Comparison of ENCODE assay signal across 8 mouse cellular contexts in the genomic region with DNA sequence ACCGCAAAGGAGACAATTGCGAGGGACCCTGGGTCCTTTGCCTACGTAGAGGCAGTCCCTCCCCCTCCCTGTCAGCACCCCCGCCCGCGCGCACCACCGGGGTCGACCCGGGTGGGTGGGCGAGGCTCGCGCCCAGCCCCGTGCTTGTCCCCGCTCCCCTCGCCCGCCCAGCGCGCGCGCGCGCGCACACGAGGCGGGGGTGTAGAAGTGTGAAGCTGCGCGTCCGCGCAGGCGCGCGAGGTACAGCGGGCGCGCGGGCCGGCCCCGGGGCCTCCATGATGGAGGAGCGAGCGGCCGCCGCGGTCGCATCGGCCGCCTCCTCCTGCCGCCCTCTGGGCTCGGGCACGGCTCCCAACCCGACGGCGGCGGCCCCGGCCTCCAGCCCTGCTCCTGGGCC. TPM values are rescaled to one million over a fixed set of nuclear protein-coding genes. Genes with fewer than 3 reads are reported as not detected.
DNase-seq lines count a peak whose midpoint lies in the region; ATAC-seq and TF ChIP-seq lines count a peak whose summit lies in the region.

No protein-coding gene starts in this region.

- no peak for TF ChIP-seq CTCF in E14TG2a.4 (conservative IDR thresholded peaks at IDR 0.05; ENCODE audit: low read length)

- peak overlapping the region; percentile 89 for H3K27ac ChIP-seq in brown adipose tissue, adult 24 weeks (replicated peaks; ENCODE audit: low read depth, low read length)
- H3K27ac ChIP-seq in heart, embryonic 13.5 days (replicated peaks), result peak overlapping the region; percentile 96
- peak overlapping the region; percentile 91 for H3K27ac ChIP-seq in liver, embryonic 16.5 days (ENCODE audit: low read length)
- peak overlapping the region; percentile 100 for H3K27ac ChIP-seq in neural tube, embryonic 14.5 days (ENCODE audit: low read depth, low read length)

- H3K9ac ChIP-seq in heart, embryonic 13.5 days, result peak overlapping the region; percentile 99
- peak overlapping the region; percentile 97 for H3K9ac ChIP-seq in liver, embryonic 16.5 days (ENCODE audit: low read depth, low read length)
- peak overlapping the region; percentile 100 for H3K9ac ChIP-seq in neural tube, embryonic 14.5 days (replicated peaks; ENCODE audit: low read depth, low read length)

- peak overlapping the region; percentile 97 for H3K4me2 ChIP-seq in heart, embryonic 13.5 days
- H3K4me2 ChIP-seq in liver, embryonic 16.5 days (ENCODE audit: low read depth, low read length), result peak overlapping the region; percentile 99
- peak overlapping the region; percentile 97 for H3K4me2 ChIP-seq in neural tube, embryonic 14.5 days (ENCODE audit: low read depth, low read length)

- 0% methylated on average over 16 of the region's 55 CpGs for WGBS in heart, embryonic 13.5 days
- under 1% methylated on average over 54 of the region's 55 CpGs for WGBS in liver, embryonic 16.5 days (ENCODE audit: insufficient replicate concordance)
- under 1% methylated on average over 22 of the region's 55 CpGs for WGBS in neural tube, embryonic 14.5 days

- ATAC-seq in heart, embryonic 13.5 days (ENCODE audit: extremely low read depth, insufficient number of reproducible peaks, low FRiP score, low TSS enrichment), result peak; percentile 72
- ATAC-seq in liver, embryonic 16.5 days (ENCODE audit: low read depth), result peak; percentile 85
- peak; percentile 65 for ATAC-seq in neural tube, embryonic 14.5 days (ENCODE audit: low read depth)

- H3K4me1 ChIP-seq in E14TG2a.4 (replicated peaks; ENCODE audit: low read depth, low read length), result peaks cover 51% of the 10 kb centered on the region
- H3K4me1 ChIP-seq in brown adipose tissue, adult 24 weeks (ENCODE audit: control insufficient read depth, insufficient read depth, insufficient read length, low read length), result peaks cover 13% of the 10 kb centered on the region
- H3K4me1 ChIP-seq in erythroblast, embryonic 14.5 days (ENCODE audit: control insufficient read depth), result peaks cover 59% of the 10 kb centered on the region
- peaks cover 61% of the 10 kb centered on the region for H3K4me1 ChIP-seq in heart, embryonic 13.5 days
- H3K4me1 ChIP-seq in liver, embryonic 16.5 days (ENCODE audit: control insufficient read depth, low read depth, low read length), result peaks cover 52% of the 10 kb centered on the region
- H3K4me1 ChIP-seq in neural tube, embryonic 14.5 days (ENCODE audit: control insufficient read depth, insufficient read depth, low read length), result peaks cover 63% of the 10 kb centered on the region

- peaks cover 46% of the 10 kb centered on the region for H3K36me3 ChIP-seq in E14TG2a.4 (ENCODE audit: insufficient read depth, low read length)
- peaks cover 54% of the 10 kb centered on the region for H3K36me3 ChIP-seq in erythroblast, embryonic 14.5 days (ENCODE audit: control insufficient read depth)
- H3K36me3 ChIP-seq in heart, embryonic 13.5 days, result peaks cover 27% of the 10 kb centered on the region
- no peaks in the 10 kb centered on the region for H3K36me3 ChIP-seq in liver, embryonic 16.5 days (ENCODE audit: control insufficient read depth, insufficient read depth)
- H3K36me3 ChIP-seq in neural tube, embryonic 14.5 days (ENCODE audit: control insufficient read depth, insufficient read depth, low read length), result no peaks in the 10 kb centered on the region

- H3K4me3 ChIP-seq in E14TG2a.4 (replicated peaks; ENCODE audit: low read length), result peak overlapping the region; percentile 97
- H3K4me3 ChIP-seq in brown adipose tissue, adult 24 weeks (ENCODE audit: insufficient read depth, low read depth, low read length), result peak overlapping the region; percentile 70
- H3K4me3 ChIP-seq in erythroblast, embryonic 14.5 days (replicated peaks), result peak overlapping the region; percentile 78
- H3K4me3 ChIP-seq in heart, embryonic 13.5 days, result peak overlapping the region; percentile 98
- H3K4me3 ChIP-seq in liver, embryonic 16.5 days (ENCODE audit: low read depth, low read length), result peak overlapping the region; percentile 90
- H3K4me3 ChIP-seq in neural tube, embryonic 14.5 days (ENCODE audit: low read depth, low read length), result peak overlapping the region; percentile 98

- H3K9me3 ChIP-seq in E14TG2a.4 (ENCODE audit: low read length), result no peaks in the 10 kb centered on the region
- peaks cover 2% of the 10 kb centered on the region; the same call in 1 of the 2 replicates for H3K9me3 ChIP-seq in erythroblast, embryonic 14.5 days (ENCODE audit: control insufficient read depth, low read length)
- no peaks in the 10 kb centered on the region for H3K9me3 ChIP-seq in heart, embryonic 13.5 days
- H3K9me3 ChIP-seq in liver, embryonic 16.5 days (replicated peaks; ENCODE audit: control insufficient read depth, low read length), result no peaks in the 10 kb centered on the region
- H3K9me3 ChIP-seq in neural tube, embryonic 14.5 days (ENCODE audit: control insufficient read depth, low read length), result no peaks in the 10 kb centered on the region

- H3K27me3 ChIP-seq in E14TG2a.4 (ENCODE audit: insufficient read depth, low read length), result peaks cover 19% of the 10 kb centered on the region
- peaks cover 13% of the 10 kb centered on the region for H3K27me3 ChIP-seq in erythroblast, embryonic 14.5 days (ENCODE audit: control insufficient read depth)
- peaks cover 22% of the 10 kb centered on the region for H3K27me3 ChIP-seq in heart, embryonic 13.5 days (replicated peaks)
- H3K27me3 ChIP-seq in liver, embryonic 16.5 days (ENCODE audit: control insufficient read depth, insufficient read depth, low read depth, low read length), result peaks cover 13% of the 10 kb centered on the region
- no peaks in the 10 kb centered on the region for H3K27me3 ChIP-seq in neural tube, embryonic 14.5 days (ENCODE audit: control insufficient read depth, insufficient read depth, low read length)

- peak; percentile 88 for DNase-seq in kidney, postnatal 10 days
- peak; percentile 86 for DNase-seq in testis, postnatal 14 days (ENCODE audit: low spot score)

RNA-seq across cellular contexts. Expression of a gene that starts 0.4 kb away (rescaled TPM):
- 19.4 and 21.5 TPM in 2 replicates for polyA plus RNA-seq in brown adipose tissue, adult 24 weeks (2012; ENCODE audit: insufficient read depth, insufficient read length, missing spikeins)
- polyA plus RNA-seq in erythroblast, embryonic 14.5 days (2012), result 11.1 and 11.3 TPM in 2 replicates
- polyA plus RNA-seq in heart, embryonic 13.5 days (2015; fragmentation: Nextera tagmentation; extraction: Ambion mirVana), result 81.1 and 82.5 TPM in 2 replicates
- polyA plus RNA-seq in liver, embryonic 16.5 days (2015; fragmentation: Nextera tagmentation; extraction: Ambion mirVana), result 27.4 and 29.8 TPM in 2 replicates
- polyA plus RNA-seq in neural tube, embryonic 14.5 days (2014; fragmentation: Nextera tagmentation; extraction: Ambion mirVana), result 191 and 199 TPM in 2 replicates

RNA-seq across cellular contexts. Expression of a gene that starts 0.5 kb away (rescaled TPM):
- 8.4 and 11.1 TPM in 2 replicates for polyA plus RNA-seq in brown adipose tissue, adult 24 weeks (2012; ENCODE audit: insufficient read depth, insufficient read length, missing spikeins)
- 1.2 and 1.5 TPM in 2 replicates for polyA plus RNA-seq in erythroblast, embryonic 14.5 days (2012)
- 31.9 and 33.3 TPM in 2 replicates for polyA plus RNA-seq in heart, embryonic 13.5 days (2015; fragmentation: Nextera tagmentation; extraction: Ambion mirVana)
- 7.8 and 8.9 TPM in 2 replicates for polyA plus RNA-seq in liver, embryonic 16.5 days (2015; fragmentation: Nextera tagmentation; extraction: Ambion mirVana)
- polyA plus RNA-seq in neural tube, embryonic 14.5 days (2014; fragmentation: Nextera tagmentation; extraction: Ambion mirVana), result 44.5 and 51.5 TPM in 2 replicates

RNA-seq across cellular contexts. Expression of a gene that starts 26.6 kb away (rescaled TPM):
- polyA plus RNA-seq in brown adipose tissue, adult 24 weeks (2012; ENCODE audit: insufficient read depth, insufficient read length, missing spikeins), result 8.5 and 11.3 TPM in 2 replicates
- 0.61 and 0.66 TPM in 2 replicates for polyA plus RNA-seq in erythroblast, embryonic 14.5 days (2012)
- polyA plus RNA-seq in heart, embryonic 13.5 days (2015; fragmentation: Nextera tagmentation; extraction: Ambion mirVana), result 9.6 and 11.1 TPM in 2 replicates
- polyA plus RNA-seq in liver, embryonic 16.5 days (2015; fragmentation: Nextera tagmentation; extraction: Ambion mirVana), result 2.8 and 3.6 TPM in 2 replicates
- polyA plus RNA-seq in neural tube, embryonic 14.5 days (2014; fragmentation: Nextera tagmentation; extraction: Ambion mirVana), result 4.5 and 7.4 TPM in 2 replicates

RNA-seq across cellular contexts. Expression of a gene that starts 34.9 kb away (rescaled TPM):
- polyA plus RNA-seq in brown adipose tissue, adult 24 weeks (2012; ENCODE audit: insufficient read depth, insufficient read length, missing spikeins), result 297 and 414 TPM in 2 replicates
- polyA plus RNA-seq in erythroblast, embryonic 14.5 days (2012), result 24.9 and 33.8 TPM in 2 replicates
- polyA plus RNA-seq in heart, embryonic 13.5 days (2015; fragmentation: Nextera tagmentation; extraction: Ambion mirVana), result 35.2 and 37.8 TPM in 2 replicates
- polyA plus RNA-seq in liver, embryonic 16.5 days (2015; fragmentation: Nextera tagmentation; extraction: Ambion mirVana), result 101 and 119 TPM in 2 replicates
- polyA plus RNA-seq in neural tube, embryonic 14.5 days (2014; fragmentation: Nextera tagmentation; extraction: Ambion mirVana), result 4.5 and 4.6 TPM in 2 replicates

RNA-seq across cellular contexts. Expression of a gene that starts 59.0 kb away (rescaled TPM):
- polyA plus RNA-seq in brown adipose tissue, adult 24 weeks (2012; ENCODE audit: insufficient read depth, insufficient read length, missing spikeins), result 0.79 and 2.1 TPM in 2 replicates
- 0.02 TPM in 2 replicates for polyA plus RNA-seq in erythroblast, embryonic 14.5 days (2012)
- 4.6 and 4.7 TPM in 2 replicates for polyA plus RNA-seq in heart, embryonic 13.5 days (2015; fragmentation: Nextera tagmentation; extraction: Ambion mirVana)
- 0.05 and 0.12 TPM in 2 replicates for polyA plus RNA-seq in liver, embryonic 16.5 days (2015; fragmentation: Nextera tagmentation; extraction: Ambion mirVana)
- polyA plus RNA-seq in neural tube, embryonic 14.5 days (2014; fragmentation: Nextera tagmentation; extraction: Ambion mirVana), result 5.8 and 6.1 TPM in 2 replicates

Comparison
In these comparisons a context has a peak if more than half of its experiments do, and no peak if none do; other contexts are left out.
1. Peak in every context shown above with its lines: DNase-seq, ATAC-seq, H3K4me3 ChIP-seq and H3K27ac ChIP-seq.